Mouse (Mus musculus) left cerebral cortex, postnatal 36 days (tissue): ENCODE results near the gene Emc9. TPM values are rescaled to one million over a fixed set of nuclear protein-coding genes. Genes with fewer than 3 reads are reported as not detected.

Source experiments
- DNase-seq, 2 experiments: peaks; one replicate each; pipeline ENCODE4 v3.0.0; 2021 to 2022; ENCODE audit warnings: low spot score in 2 of 2, mixed read lengths in 1 of 2
- intact Hi-C: fragments of 180-260 bp; cut with DNase I; formaldehyde crosslinking; loops from one replicate; pipeline ENCODE4 v1.15.1; 2025
- total RNA-seq, 2 experiments: library from RNA; stranded (reverse); gene quantifications; 2 replicates each; pipeline ENCODE4 v1.2.3; 2021

Gene Emc9
- total RNA-seq, 2 experiments from 2014 or later: 49.0 to 52.7 TPM

DNA sequence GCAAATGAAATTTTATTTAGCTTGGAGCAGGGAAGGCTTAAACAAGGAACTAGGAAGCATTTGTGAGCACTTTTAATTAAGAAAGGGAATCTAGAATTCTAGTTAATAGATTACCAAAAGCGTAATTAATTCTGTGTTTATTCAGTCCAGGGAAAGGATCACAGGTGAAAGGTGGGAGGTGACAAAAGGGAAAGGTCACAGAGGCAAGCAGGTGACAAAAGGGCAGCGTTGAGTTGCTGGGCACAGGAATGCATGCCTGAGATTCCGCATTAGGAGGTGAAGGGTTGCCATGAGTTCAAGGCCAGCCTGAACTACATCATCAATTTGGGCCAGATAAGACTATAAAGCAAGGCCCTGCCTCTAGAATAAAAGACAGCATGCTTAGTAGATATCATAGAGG, 17.6 kb downstream of the Emc9 start:
- no peak for DNase-seq

GRCm38 (mm10) chr14:55565748-55566147, 19.4 kb downstream of the Emc9 start:
- DNase-seq: no peak
- intact Hi-C loops: no loop called here

More for the DNA sequence above, 17.6 kb downstream of the Emc9 start:
- intact Hi-C loops: no loop called here

DNA sequence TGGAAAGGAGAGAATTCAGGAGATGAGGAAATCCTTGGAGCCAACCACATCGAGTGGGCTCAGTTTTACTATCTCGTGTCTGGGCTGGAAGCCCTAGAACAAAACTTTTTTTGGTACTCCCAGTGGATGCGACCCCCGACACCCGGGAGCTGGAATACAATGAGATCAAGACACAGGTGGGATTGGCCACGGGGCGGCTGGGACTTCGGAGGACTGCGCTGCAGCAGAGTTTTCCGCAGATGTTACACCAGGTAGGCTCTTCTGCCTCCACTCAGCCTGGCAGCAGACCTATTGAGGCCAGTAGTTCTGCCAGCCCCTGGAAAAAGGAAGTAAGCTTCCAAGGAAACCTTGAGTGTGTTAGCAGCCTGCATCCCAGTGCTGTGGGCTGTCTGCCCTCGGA, 21.9 kb downstream of the Emc9 start:
- DNase-seq: no peak
- intact Hi-C loops: no loop called here

- intact Hi-C loops: loop anchor here (2.0 kb wide), 1 partner anchor 29 kb away; the partner anchor contains the start of genes Psme2 and Rnf31
- DNase-seq: no peak
These were observed 23.2 kb downstream of the Emc9 start for GRCm38 (mm10) chr14:55561860-55562259.

- peak; percentile 97 to 98 for DNase-seq
- intact Hi-C loops: loop anchor here (2.0 kb wide), 1 partner anchor 30 kb away; the partner anchor contains the start of genes Psme2 and Rnf31
These were observed 24.7 kb downstream of the Emc9 start, which contains the start of gene A730061H03Rik for GRCm38 (mm10) chr14:55560202-55561073. Gene A730061H03Rik, minus strand, starts transcription at chr14:55560406.

GRCm38 (mm10) chr14:55559799-55560201, 25.3 kb downstream of the Emc9 start, which contains the start of gene Dcaf11:
Gene Dcaf11, plus strand, starts transcription at chr14:55560006.
- DNase-seq: peak; percentile 88 to 90
- intact Hi-C loops: loop anchor here (2.0 kb wide), 1 partner anchor 31 kb away; the partner anchor contains the start of genes Psme2 and Rnf31

DNA sequence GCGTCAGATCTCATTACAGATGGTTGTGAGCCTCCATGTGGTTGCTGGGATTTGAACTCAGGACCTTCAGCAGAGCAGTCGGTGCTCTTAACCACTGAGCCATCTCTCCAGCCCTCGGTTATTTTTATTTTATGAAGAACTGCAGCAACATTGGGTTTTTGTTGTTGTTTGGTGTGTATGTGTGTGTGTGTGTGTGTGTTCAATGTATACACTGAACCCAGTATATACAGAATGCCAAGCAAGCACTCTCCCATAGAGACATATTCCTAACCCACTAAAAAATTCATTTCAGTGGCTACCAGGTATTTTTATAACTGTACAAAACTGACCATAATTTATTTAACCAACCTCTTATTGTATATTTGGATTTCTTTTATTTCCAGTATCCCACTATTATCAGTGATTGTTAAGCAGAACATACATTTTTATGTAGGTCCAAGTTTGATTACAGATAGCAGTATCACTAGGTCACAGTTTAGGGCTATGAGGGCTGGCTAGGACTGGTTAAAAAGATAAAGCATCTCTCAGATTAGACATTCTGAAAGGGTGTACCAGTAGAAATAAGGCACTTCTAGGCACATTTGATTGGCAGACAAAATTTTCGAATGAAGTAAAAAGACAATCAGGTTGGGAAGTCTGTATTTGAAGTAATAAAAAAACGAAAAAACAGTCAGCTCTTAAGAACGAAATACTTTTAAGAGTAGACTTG, 26.2 kb downstream of the Emc9 start:
- intact Hi-C loops: no loop called here

GRCm38 (mm10) chr14:55557587-55557986, 27.5 kb downstream of the Emc9 start:
- no peak for DNase-seq
- intact Hi-C loops: loop anchor here (1.0 kb wide), 1 partner anchor 60 kb away; no protein-coding TSS in a partner anchor

More for the DNA sequence above, 26.2 kb downstream of the Emc9 start:
- DNase-seq: no peak

- DNase-seq: peak in 1 of 2 experiments; percentile 65
- intact Hi-C loops: loop anchor here (1.0 kb wide), 1 partner anchor 60 kb away; no protein-coding TSS in a partner anchor
These were observed 28.1 kb downstream of the Emc9 start for GRCm38 (mm10) chr14:55557003-55557402.

DNA sequence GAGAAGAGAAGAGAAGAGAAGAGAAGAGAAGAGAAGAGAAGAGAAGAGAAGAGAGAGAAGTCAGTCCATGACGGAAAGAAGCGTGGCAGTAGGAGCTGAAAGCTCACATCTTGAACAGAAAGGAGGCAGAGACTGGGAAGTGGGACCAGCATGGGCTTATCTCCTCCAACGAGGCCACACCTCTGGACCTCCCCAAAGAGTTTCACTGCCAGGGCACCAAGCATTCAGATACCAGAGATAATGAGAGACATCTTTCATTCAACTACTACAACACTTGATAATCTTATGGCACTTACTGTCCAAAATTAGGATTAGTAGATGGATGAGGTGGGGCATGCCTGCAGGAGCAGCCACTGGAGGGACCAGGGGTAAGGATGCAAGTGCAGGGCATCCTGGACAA, 29.3 kb downstream of the Emc9 start:
- intact Hi-C loops: no loop called here
- no peak for DNase-seq

GRCm38 (mm10) chr14:55554635-55555034, 30.5 kb downstream of the Emc9 start:
- no peak for DNase-seq
- intact Hi-C loops: no loop called here

DNA sequence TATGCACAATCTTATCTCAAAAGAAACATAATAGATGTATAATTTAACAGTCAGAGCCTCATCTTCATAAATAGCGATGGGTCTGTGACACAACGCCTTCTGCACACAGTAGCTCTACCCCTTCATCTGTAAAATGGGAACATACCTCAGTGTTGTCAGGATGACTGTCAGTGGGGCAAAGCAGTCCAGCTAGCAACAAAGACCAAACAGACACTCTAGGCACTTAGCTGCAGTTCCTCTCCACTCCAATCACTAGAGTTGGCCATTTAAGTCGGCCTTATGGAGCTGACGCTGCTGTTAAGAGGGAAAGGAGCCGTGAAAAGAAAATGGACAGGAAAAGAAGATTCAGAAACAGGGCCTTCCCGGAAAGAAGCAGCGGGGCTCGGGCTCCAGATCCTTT, 33.3 kb downstream of the Emc9 start:
- intact Hi-C loops: no loop called here

DNA sequence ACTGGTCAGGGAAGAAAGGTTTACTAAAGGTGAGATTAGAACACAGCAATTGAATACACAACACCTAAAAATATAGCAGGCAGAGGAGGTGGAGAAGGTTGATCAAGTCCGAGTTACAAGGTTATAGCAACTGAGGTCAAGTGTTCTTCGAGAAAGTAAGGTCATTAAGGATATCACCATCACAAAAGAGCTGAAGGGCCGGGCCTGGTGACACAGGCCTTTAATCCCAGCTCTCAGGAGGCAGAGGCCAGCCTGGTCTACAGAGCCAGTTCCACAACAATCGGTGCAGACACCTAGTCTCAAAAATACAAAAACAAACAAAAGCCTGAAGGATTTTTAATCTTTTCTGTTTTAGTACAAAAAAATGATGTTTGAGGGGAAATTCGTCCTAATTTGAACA, 33.8 kb downstream of the Emc9 start:
- no peak for DNase-seq
- intact Hi-C loops: no loop called here

More for the DNA sequence above, 33.3 kb downstream of the Emc9 start:
- DNase-seq: no peak

- intact Hi-C loops: no loop called here
- no peak for DNase-seq
These were observed 34.9 kb downstream of the Emc9 start for GRCm38 (mm10) chr14:55550191-55550590.

- DNase-seq: peak in 1 of 2 experiments; percentile 6
- intact Hi-C loops: loop anchor here (5.0 kb wide), 1 partner anchor 47 kb away; no protein-coding TSS in a partner anchor
These were observed 40.8 kb downstream of the Emc9 start for GRCm38 (mm10) chr14:55544334-55544733.

DNA sequence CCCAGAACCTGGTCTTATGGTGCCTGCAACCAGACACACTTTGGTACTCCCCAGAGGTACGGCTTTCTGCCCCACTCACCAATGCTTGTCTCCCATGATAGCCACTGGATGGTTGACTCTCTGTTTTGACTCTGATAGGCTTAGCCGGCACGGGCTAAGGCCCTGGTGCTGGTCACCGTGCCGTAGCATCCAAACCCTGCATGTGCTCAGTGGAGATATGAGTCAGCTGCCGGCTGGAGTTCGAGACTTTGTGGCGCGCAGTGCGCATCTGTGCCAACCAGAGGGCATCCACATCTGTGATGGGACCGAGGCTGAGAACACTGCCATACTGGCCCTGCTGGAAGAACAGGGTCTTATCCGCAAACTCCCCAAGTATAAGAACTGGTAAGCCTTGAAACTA, 42.8 kb downstream of the Emc9 start:
- no peak for DNase-seq
- intact Hi-C loops: loop anchor here (5.0 kb wide), 1 partner anchor 45 kb away; no protein-coding TSS in a partner anchor

- intact Hi-C loops: loop anchor here (5.0 kb wide), 1 partner anchor 44 kb away; no protein-coding TSS in a partner anchor
These were observed 44.2 kb downstream of the Emc9 start for GRCm38 (mm10) chr14:55540787-55541321.

DNA sequence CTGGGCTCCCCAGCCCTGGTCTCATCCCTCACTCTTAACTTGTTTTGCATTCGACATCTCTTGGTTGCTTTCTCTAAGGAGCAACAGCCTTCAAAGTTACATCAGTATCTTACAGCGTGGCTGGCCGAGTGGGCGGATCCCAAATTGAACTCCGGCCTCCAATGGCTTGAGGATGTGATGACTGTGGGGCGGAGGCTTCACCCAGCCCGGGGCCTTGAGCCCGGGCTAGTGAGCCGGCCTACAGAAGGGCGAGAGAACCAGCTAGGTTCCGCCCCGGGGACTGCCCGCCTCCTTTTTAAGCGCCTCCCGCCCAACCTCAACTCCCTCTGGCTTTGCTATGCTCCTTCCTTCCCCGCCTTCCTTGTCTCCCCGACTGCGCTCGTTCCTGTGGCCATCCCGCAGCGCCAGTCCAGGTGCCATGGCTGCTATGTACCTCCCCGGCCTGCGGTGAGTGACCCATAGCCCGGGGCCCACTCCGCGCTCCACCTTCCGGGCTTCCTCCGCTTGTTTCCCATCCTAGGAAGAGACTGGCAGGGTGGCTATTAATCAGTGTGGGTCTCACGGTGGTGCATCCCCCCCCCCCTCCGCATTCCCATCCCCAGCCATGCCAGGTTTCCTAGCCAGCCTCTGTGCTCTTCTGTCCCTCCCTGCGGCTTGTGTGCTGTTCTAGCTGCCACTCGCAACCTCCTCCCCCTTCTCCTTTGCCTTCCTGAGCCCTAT, 44.9 kb downstream of the Emc9 start, which contains the start of gene Pck2:
TSS of gene Pck2 (plus strand) at position 200 of the 720 bp plus-strand sequence.
- intact Hi-C loops: loop anchor here (5.0 kb wide), 1 partner anchor 43 kb away; no protein-coding TSS in a partner anchor
- DNase-seq: peak; percentile 76 to 81

More at GRCm38 (mm10) chr14:55540787-55541321, 44.2 kb downstream of the Emc9 start:
- DNase-seq: peak; percentile 76 to 77
